Mouse (Mus musculus) cerebral cortex, adult 2 months (tissue): ENCODE data around the gene Fbxo45.

ENCODE experiments used
- WGBS: fragments of 180-500 bp; shearing (Covaris S2); methylation state at CpG from one replicate; pipeline ENCODE4 v1.1.7; 2018; 5-methylcytosine and 5-hydroxymethylcytosine counted together

Fbxo45 gene

GRCm38 (mm10) chr16:32246952-32247370 is at the start of gene Fbxo45, which contains the start of gene Wdr53:
TSS of gene Fbxo45 (minus strand) at chr16:32247158.
TSS of gene Wdr53 (plus strand) at chr16:32247227.
- WGBS, result 1% methylated on average over 48 of the region's 48 CpGs

GRCm38 (mm10) chr16:32291821-32292220 is 44.9 kb upstream of the Fbxo45 start:
- 96% methylated on average over 4 of the region's 4 CpGs for WGBS

- 59% methylated on average over 8 of the region's 8 CpGs for WGBS
Measured at GRCm38 (mm10) chr16:32280211-32280610, 33.3 kb upstream of the Fbxo45 start.

GRCm38 (mm10) chr16:32278396-32278795 is 31.4 kb upstream of the Fbxo45 start:
- 25% methylated on average over 7 of the region's 7 CpGs for WGBS

GRCm38 (mm10) chr16:32277308-32278256 is 30.6 kb upstream of the Fbxo45 start, which contains the start of gene Rnf168:
TSS of gene Rnf168 (plus strand) at chr16:32277459.
- WGBS, result under 1% methylated on average over 75 of the region's 75 CpGs

GRCm38 (mm10) chr16:32275830-32276229 is 28.9 kb upstream of the Fbxo45 start:
- 71% methylated on average over 1 of the region's 1 CpGs for WGBS

- WGBS, result 87% methylated on average over 6 of the region's 6 CpGs
Measured at GRCm38 (mm10) chr16:32275041-32275440, 28.1 kb upstream of the Fbxo45 start.

GRCm38 (mm10) chr16:32273338-32273737 is 26.4 kb upstream of the Fbxo45 start:
- 61% methylated on average over 9 of the region's 9 CpGs for WGBS

GRCm38 (mm10) chr16:32271291-32271690 is 24.3 kb upstream of the Fbxo45 start, which contains the start of gene Smco1:
TSS of gene Smco1 (plus strand) at chr16:32271468.
- 86% methylated on average over 11 of the region's 11 CpGs for WGBS

- WGBS, result 85% methylated on average over 2 of the region's 2 CpGs
Measured at GRCm38 (mm10) chr16:32264225-32264624, 17.3 kb upstream of the Fbxo45 start.

GRCm38 (mm10) chr16:32246351-32246791 is 587 bp downstream of the Fbxo45 start:
- under 1% methylated on average over 40 of the region's 41 CpGs for whole genome bisulfite sequencing

DNA sequence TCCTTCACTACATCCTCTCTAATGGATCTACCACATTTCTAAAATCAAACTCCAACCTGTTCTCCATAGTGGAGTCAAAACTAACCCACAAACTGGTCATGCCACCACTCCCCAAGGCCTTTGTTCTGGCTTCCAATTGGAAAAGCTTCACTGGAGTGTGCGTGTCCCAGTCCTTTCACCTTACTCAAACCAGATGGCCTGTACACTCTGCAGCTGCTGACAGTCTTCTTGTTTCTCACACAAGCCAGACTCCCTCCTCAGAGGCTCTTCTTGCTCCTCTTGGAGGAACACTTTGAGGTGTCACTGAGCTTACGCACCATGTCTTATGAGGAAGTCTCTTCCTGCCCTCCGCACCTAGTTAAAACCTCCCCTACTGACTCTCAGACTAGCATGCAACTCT is 3.1 kb downstream of the Fbxo45 start:
- 84% methylated on average over 3 of the region's 3 CpGs for WGBS

DNA sequence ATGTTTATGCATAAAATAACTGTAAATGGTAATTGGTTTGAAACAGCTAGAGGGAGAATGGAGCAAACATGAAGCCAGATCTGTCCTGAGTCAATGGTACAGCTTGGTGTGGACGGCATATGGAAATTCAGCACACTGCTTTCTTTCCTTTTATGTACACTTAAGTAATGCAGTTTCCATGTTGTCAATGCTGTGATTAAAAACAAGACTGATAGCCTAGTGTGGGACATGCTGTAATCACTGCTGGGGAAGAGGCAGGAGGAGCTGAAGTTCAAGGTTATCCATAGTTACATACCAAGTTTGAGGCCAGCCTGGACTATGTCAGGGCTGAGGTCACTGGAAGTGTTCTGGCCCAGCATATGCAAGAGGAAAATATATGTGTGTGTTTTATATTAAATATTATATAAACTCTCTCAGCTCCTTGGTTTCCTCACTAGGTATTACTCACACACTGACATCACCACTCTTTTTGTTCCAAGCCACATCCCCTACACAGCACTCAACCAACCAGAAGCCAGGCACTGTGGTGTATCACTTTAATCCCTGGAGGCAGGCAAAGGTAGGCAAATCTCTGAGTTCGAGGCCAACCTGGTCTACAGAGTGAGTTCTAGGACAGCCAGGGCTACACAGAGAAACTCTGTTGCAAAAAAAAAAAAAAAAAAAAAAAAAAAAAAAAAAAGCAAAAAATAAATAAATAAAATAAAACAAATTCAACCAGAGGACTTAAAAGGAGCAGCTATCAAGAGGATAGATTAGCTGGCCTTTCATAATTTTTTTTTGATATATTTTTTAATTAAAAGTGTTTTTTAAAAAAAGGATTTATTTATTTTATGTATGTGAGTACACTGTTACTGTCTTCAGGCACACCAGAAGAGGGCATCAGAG is 7.3 kb downstream of the Fbxo45 start:
- WGBS, result 78% methylated on average over 2 of the region's 2 CpGs

DNA sequence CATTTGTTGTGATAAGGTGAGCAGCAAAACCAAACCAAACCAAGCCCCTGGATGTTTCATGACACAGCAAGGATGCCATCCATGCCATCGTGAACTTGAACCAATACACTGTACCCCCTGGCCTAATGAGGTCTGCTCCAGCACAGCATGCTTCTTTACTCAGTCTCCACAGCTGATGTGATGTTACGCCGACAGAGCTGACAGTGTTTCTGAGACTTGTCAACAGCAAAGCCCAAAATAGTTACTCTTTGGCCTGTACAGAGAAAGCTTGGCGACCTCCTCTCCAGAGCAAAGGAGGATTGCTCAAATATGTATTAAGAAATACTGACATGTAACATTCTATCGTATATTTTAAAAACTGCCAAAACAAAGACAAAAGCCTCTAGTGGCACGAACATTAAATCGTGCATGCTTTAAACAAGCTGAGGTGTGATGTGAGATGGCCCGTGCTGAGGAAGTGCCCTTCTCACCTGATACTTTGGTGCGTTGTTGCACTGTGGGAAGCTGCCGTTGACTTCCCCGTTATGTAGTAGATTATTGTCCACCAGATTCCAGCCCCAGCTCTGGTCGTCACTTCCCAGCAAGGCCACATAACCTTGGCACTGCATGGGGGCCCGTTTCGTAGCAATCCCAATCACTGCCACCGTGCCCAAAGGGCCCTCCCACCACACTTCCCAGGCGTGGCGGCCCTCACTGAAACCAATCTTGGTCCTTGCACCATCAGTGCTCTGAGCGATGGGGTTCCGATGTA is 8.9 kb downstream of the Fbxo45 start:
- WGBS, result 90% methylated on average over 19 of the region's 19 CpGs

DNA sequence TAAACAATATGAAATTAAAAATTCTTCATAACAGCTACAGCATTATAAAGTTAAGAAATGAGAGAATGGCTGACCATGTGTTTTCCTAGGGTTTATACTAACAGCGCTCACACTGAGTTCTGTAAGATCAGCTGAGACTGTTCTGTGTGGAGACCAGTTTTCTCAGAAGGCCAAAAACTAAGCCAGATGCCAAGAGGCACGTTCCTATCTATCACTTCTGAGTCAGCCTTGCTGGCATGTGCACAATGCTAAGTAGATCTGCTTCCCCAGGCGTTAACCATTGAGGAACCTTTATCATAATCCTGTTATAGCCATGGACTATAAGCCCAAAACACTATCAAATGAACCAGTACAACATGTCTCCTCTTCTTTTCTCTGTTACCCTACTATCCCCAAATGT is 14.9 kb downstream of the Fbxo45 start:
- WGBS, result 60% methylated on average over 3 of the region's 3 CpGs

- WGBS, result 88% methylated on average over 4 of the region's 4 CpGs
Measured at GRCm38 (mm10) chr16:32221803-32222202, 25.2 kb downstream of the Fbxo45 start.

GRCm38 (mm10) chr16:32214804-32215576 is 32.0 kb downstream of the Fbxo45 start:
- 51% methylated on average over 17 of the region's 17 CpGs for WGBS

GRCm38 (mm10) chr16:32204902-32205301 is 42.1 kb downstream of the Fbxo45 start:
- 71% methylated on average over 3 of the region's 3 CpGs for WGBS

DNA sequence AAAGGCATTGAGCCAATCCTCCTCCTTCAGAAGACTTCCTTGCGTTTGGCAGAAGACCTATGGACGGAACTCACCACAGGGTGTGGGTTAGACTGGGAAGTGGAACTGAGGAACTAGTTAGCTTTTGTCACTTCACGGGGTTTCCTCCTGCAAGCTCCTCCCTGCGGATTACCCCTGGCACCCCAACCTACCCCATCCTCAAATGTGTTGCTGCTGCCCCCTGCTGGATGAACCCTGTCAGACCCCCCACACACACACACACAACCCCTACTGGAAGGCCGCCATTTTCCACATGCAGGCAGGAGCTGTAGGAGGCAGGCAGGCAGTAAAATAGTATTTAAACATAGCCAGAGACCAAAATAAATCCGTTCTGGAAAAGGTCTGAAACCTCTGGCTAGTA is 44.3 kb downstream of the Fbxo45 start:
- WGBS, result 67% methylated on average over 6 of the region's 6 CpGs

DNA sequence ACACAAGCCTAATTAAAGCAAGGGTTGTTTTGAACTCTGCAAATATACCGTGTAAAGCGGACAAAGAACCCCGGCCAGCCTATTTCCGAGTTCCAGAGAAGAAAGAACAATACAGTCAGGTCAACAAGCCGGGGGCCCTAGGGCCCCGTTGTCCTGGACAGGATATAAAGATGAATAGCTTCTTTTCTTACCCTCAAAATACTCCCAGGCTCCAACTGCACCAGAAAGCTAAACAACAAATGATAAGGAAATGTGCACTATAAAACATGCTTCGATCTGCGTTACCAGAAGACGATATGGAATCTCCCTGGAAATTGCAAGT is 46.0 kb downstream of the Fbxo45 start:
- 43% methylated on average over 9 of the region's 9 CpGs for WGBS
